Comparison of ENCODE assay signal across 39 mouse cellular contexts in genomic region chr17:28864464-28864863, GRCm38 (mm10). TPM values are rescaled to one million over a fixed set of nuclear protein-coding genes. Genes with fewer than 3 reads are reported as not detected.
"Had no signal": no experiment of that assay in that cellular context is flagged by ENCODE, and none has a peak within 500 bp of the region (broad histone marks: within the 10 kb centered on the region; RNA-seq: fewer than 3 reads in every experiment).

No protein-coding gene starts in this region.

- ATAC-seq: liver, embryonic 12.5 days; liver, postnatal 0 days; lung, postnatal 0 days; midbrain, embryonic 13.5 days; midbrain, embryonic 15.5 days; midbrain, embryonic 16.5 days had no signal

- H3K27ac ChIP-seq: left cerebral cortex, adult 2 months; limb, embryonic 10.5 days; limb, embryonic 12.5 days; limb, embryonic 13.5 days; limb, embryonic 15.5 days; liver, embryonic 12.5 days; liver, embryonic 13.5 days; liver, embryonic 14.5 days; liver, embryonic 15.5 days; lung, embryonic 15.5 days; macrophage; midbrain, embryonic 10.5 days; midbrain, embryonic 12.5 days; midbrain, embryonic 13.5 days; midbrain, embryonic 15.5 days had no signal

- H3K27me3 ChIP-seq: limb, embryonic 12.5 days; limb, embryonic 13.5 days; limb, embryonic 15.5 days; liver, embryonic 13.5 days; liver, embryonic 15.5 days; lung, embryonic 15.5 days; midbrain, embryonic 12.5 days; midbrain, embryonic 13.5 days; midbrain, embryonic 15.5 days had no signal

- H3K4me1 ChIP-seq: limb, embryonic 10.5 days; limb, embryonic 15.5 days; lung, embryonic 15.5 days; megakaryocyte, embryonic 14.5 days had no signal

- DNase-seq: left cerebral cortex, postnatal 4 days; liver; liver, embryonic 13.5 days; liver, postnatal 0 days; lung, adult 18-20 months; lung, adult 2 months; lung, embryonic 14.5 days; lung, postnatal 10 days; lung, postnatal 14 days; lung, postnatal 36 days; lung, postnatal 4 days; midbrain, embryonic 14.5 days had no signal

- H3K4me2 ChIP-seq: limb, embryonic 12.5 days; limb, embryonic 13.5 days; limb, embryonic 15.5 days; liver, embryonic 11.5 days; liver, embryonic 12.5 days; liver, embryonic 13.5 days; liver, embryonic 15.5 days; lung, embryonic 14.5 days; lung, embryonic 15.5 days; midbrain, embryonic 11.5 days; midbrain, embryonic 12.5 days; midbrain, embryonic 13.5 days; midbrain, embryonic 15.5 days had no signal

- H3K36me3 ChIP-seq: limb, embryonic 10.5 days; limb, embryonic 12.5 days; limb, embryonic 13.5 days; limb, embryonic 15.5 days; liver, embryonic 12.5 days; liver, embryonic 13.5 days; liver, embryonic 15.5 days; lung, embryonic 15.5 days; midbrain, embryonic 10.5 days; midbrain, embryonic 12.5 days; midbrain, embryonic 13.5 days; midbrain, embryonic 15.5 days had no signal

- H3K9ac ChIP-seq: limb, embryonic 12.5 days; limb, embryonic 13.5 days; limb, embryonic 15.5 days; liver, embryonic 12.5 days; liver, embryonic 13.5 days; liver, embryonic 14.5 days; liver, embryonic 15.5 days; liver, postnatal 0 days; lung, embryonic 14.5 days; lung, embryonic 15.5 days; midbrain, embryonic 12.5 days; midbrain, embryonic 13.5 days; midbrain, embryonic 15.5 days had no signal

- H3K4me3 ChIP-seq: left cerebral cortex, adult 2 months; limb, embryonic 10.5 days; limb, embryonic 12.5 days; limb, embryonic 13.5 days; limb, embryonic 15.5 days; liver, embryonic 12.5 days; liver, embryonic 13.5 days; liver, embryonic 15.5 days; lung, embryonic 15.5 days; megakaryocyte, embryonic 14.5 days; midbrain, embryonic 10.5 days; midbrain, embryonic 12.5 days; midbrain, embryonic 13.5 days; midbrain, embryonic 15.5 days; myocyte had no signal

- H3K9me3 ChIP-seq: limb, embryonic 10.5 days; limb, embryonic 12.5 days; limb, embryonic 13.5 days; limb, embryonic 15.5 days; liver, embryonic 12.5 days; liver, embryonic 13.5 days; liver, embryonic 15.5 days; lung, embryonic 15.5 days; megakaryocyte, embryonic 14.5 days; midbrain, embryonic 10.5 days; midbrain, embryonic 12.5 days; midbrain, embryonic 13.5 days; midbrain, embryonic 15.5 days had no signal

RNA-seq across cellular contexts. Expression of gene Pnpla1, which starts 6.3 kb away (rescaled TPM):
- total RNA-seq: liver, adult 2 months; megakaryocyte-erythroid progenitor cell, adult 5-6 weeks; monocyte, adult 5-6 weeks had no signal
- polyA plus RNA-seq: limb, embryonic 11.5 days; limb, embryonic 12.5 days; liver, adult 2 months; liver, embryonic 11.5 days; liver, embryonic 12.5 days; liver, embryonic 13.5 days; lung, embryonic 15.5 days; lung, embryonic 16.5 days; macrophage; midbrain, embryonic 10.5 days; midbrain, embryonic 11.5 days; midbrain, embryonic 12.5 days; midbrain, embryonic 13.5 days; midbrain, embryonic 14.5 days; midbrain, embryonic 16.5 days; midbrain, postnatal 0 days; myocyte had no signal

RNA-seq across cellular contexts. Expression of gene 4930539E08Rik, which starts 50.7 kb away (rescaled TPM):
- polyA plus RNA-seq: liver, embryonic 16.5 days; midbrain, embryonic 11.5 days; myocyte had no signal
